Mouse (Mus musculus): ENCODE data around the gene Car10. TPM values are rescaled to one million over a fixed set of nuclear protein-coding genes. Genes with fewer than 3 reads are reported as not detected.

Car10 gene
- polyA plus RNA-seq, 1 experiment from 2014 or later = 51.5 TPM

DNA sequence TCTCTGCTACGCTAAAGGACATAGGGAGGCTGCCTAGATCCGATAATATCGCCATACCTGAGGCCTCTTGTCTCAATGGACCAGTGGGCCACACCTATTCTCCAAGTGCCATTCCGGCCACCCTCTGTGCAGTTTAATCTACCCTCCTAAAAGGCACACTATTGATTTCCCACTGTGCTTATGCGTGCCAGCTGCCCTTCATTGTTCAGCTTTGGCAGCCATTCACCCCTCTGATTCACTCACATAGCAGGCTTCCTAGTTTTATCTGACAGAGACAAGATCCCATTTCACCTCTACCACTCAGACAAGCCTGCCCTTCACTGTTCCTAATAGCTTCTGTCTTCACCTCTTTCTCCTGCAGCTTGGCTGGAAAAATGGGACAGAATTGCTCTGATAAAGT lies 543.1 kb downstream of the Car10 start:
- Histone ChIP-seq H3K4me2 (replicated peaks) (no peak overlapping the region), H3K36me3 (replicated peaks; ENCODE audit: control insufficient read depth, insufficient read depth) (no peaks in the 10 kb centered on the region), H3K4me3 (replicated peaks; ENCODE audit: low read length) (no peak overlapping the region), H3K9ac (no peak overlapping the region), H3K27me3 (ENCODE audit: control insufficient read depth, insufficient read depth, low read length) (no peaks in the 10 kb centered on the region), H3K27ac (no peak overlapping the region), H3K4me1 (replicated peaks; ENCODE audit: control insufficient read depth, insufficient read depth, low read length) (no peaks in the 10 kb centered on the region), H3K9me3 (ENCODE audit: control insufficient read depth, low read length) (no peaks in the 10 kb centered on the region)
- ATAC-seq (ENCODE audit: low FRiP score) (no peak), DNase-seq (ENCODE audit: low spot score) (no peak)
- WGBS = 42% methylated on average over 5 of the region's 5 CpGs

DNA sequence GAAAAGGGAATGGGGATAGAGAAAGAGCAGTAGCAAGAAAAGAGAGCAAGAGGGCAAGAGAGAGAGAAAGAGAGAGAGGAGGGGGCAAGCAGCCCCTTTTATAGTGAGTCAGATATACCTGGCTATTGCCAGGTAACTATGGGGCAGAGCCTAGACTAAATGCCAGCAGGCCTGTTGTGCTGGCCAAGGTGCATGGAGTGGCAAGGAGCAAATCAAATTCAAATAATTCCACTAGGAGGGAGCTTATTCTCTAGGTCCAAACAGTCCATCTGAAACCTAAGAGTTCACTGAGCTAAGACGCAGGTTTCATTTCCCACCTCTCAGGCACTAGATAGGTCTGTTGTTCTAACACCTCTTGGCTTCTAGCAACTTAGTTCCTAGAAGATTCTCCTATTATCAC lies 544.5 kb downstream of the Car10 start:
- Histone ChIP-seq H3K4me1 (replicated peaks; ENCODE audit: control insufficient read depth, insufficient read depth, low read length) (no peaks in the 10 kb centered on the region), H3K36me3 (replicated peaks; ENCODE audit: control insufficient read depth, insufficient read depth) (no peaks in the 10 kb centered on the region), H3K4me2 (replicated peaks) (no peak overlapping the region), H3K9ac (no peak overlapping the region), H3K9me3 (ENCODE audit: control insufficient read depth, low read length) (no peaks in the 10 kb centered on the region), H3K27ac (no peak overlapping the region), H3K27me3 (ENCODE audit: control insufficient read depth, insufficient read depth, low read length) (no peaks in the 10 kb centered on the region), H3K4me3 (replicated peaks; ENCODE audit: low read length) (no peak overlapping the region)
- DNase-seq (ENCODE audit: low spot score) (no peak), ATAC-seq (ENCODE audit: low FRiP score) (no peak)
- WGBS = 100% methylated on average over 1 of the region's 1 CpGs

DNA sequence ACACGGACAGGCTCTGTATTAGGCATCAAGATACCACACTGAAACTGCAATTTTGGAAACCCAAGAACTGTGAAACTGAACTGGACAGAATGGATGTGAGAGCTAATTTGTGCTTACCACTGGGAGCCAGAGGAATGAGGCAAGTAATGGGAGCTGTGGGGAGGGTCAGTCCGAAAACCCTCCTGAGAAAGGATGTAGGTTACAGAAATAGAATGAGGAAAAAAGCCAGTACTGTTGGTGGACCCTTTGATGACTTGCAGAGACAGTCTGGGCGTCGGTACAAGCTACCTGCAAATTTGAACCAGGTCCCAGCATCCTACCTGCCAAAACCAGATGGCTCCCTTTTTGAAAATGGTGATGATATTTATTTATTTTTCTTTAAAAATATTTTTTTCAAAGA lies 545.2 kb downstream of the Car10 start:
- DNase-seq (ENCODE audit: low spot score) (no peak), ATAC-seq (ENCODE audit: low FRiP score) (no peak)
- WGBS = 95% methylated on average over 4 of the region's 4 CpGs
- H3K27ac ChIP-seq = no peak overlapping the region
- H3K9ac ChIP-seq = no peak overlapping the region
- H3K4me1 ChIP-seq (replicated peaks; ENCODE audit: control insufficient read depth, insufficient read depth, low read length) = no peaks in the 10 kb centered on the region
- H3K4me2 ChIP-seq (replicated peaks) = no peak overlapping the region
- H3K36me3 ChIP-seq (replicated peaks; ENCODE audit: control insufficient read depth, insufficient read depth) = no peaks in the 10 kb centered on the region
- H3K9me3 ChIP-seq (ENCODE audit: control insufficient read depth, low read length) = no peaks in the 10 kb centered on the region
- H3K27me3 ChIP-seq (ENCODE audit: control insufficient read depth, insufficient read depth, low read length) = no peaks in the 10 kb centered on the region
- no peak overlapping the region for H3K4me3 ChIP-seq (replicated peaks; ENCODE audit: low read length)

DNA sequence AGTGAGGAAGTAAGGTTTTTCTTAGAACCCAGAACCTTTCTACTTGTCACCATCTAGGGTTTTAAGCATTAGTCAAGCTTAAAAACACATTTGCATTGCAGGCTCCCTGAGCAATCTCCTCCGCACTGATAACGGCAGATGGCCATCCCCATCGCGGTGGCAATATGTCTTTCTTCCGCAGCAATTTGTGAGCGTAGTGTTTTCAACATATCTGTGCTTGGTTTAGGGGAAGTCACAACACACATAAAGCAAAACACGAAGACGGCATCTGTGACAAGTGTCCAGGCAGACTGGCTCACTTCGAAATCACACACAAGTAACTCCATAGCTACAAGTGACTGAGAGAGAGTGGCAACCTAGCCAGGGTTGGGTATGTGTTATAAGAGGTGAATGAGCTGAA lies 545.6 kb downstream of the Car10 start:
- ATAC-seq (ENCODE audit: low FRiP score) (no peak), DNase-seq (ENCODE audit: low spot score) (no peak)
- H3K27me3 ChIP-seq (ENCODE audit: control insufficient read depth, insufficient read depth, low read length) = no peaks in the 10 kb centered on the region
- no peak overlapping the region for H3K4me3 ChIP-seq (replicated peaks; ENCODE audit: low read length)
- no peak overlapping the region for H3K27ac ChIP-seq
- H3K9me3 ChIP-seq (ENCODE audit: control insufficient read depth, low read length) = no peaks in the 10 kb centered on the region
- no peaks in the 10 kb centered on the region for H3K4me1 ChIP-seq (replicated peaks; ENCODE audit: control insufficient read depth, insufficient read depth, low read length)
- no peak overlapping the region for H3K9ac ChIP-seq
- H3K4me2 ChIP-seq (replicated peaks) = no peak overlapping the region
- WGBS = 89% methylated on average over 9 of the region's 9 CpGs
- no peaks in the 10 kb centered on the region for H3K36me3 ChIP-seq (replicated peaks; ENCODE audit: control insufficient read depth, insufficient read depth)

DNA sequence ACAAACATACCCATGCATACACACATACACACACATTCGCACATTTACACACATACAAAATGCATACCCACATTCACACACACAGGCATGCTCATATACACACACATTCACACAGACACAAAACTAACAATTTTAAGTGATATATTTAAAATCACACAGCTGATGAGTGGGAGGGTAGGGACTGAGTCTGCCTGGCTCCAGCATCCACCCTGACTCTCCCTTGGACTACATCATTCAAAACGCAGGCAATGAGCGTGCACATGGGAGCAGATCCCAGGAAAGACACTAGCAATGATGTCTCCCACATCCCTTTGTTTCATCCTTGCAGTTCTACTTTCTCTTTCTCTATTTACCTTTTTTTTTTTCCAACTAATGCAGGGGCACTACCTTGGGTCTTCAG lies 548.4 kb downstream of the Car10 start:
- no peaks in the 10 kb centered on the region for H3K4me1 ChIP-seq (replicated peaks; ENCODE audit: control insufficient read depth, insufficient read depth, low read length)
- H3K4me3 ChIP-seq (replicated peaks; ENCODE audit: low read length) = no peak overlapping the region
- H3K9me3 ChIP-seq (ENCODE audit: control insufficient read depth, low read length) = no peaks in the 10 kb centered on the region
- WGBS = 97% methylated on average over 3 of the region's 3 CpGs
- no peak overlapping the region for H3K9ac ChIP-seq
- DNase-seq (ENCODE audit: low spot score) = no peak
- H3K27ac ChIP-seq = no peak overlapping the region
- no peaks in the 10 kb centered on the region for H3K27me3 ChIP-seq (ENCODE audit: control insufficient read depth, insufficient read depth, low read length)
- no peak overlapping the region for H3K4me2 ChIP-seq (replicated peaks)
- no peaks in the 10 kb centered on the region for H3K36me3 ChIP-seq (replicated peaks; ENCODE audit: control insufficient read depth, insufficient read depth)
- ATAC-seq (ENCODE audit: low FRiP score) = no peak

Measured in hindbrain, embryonic 14.5 days (tissue).